Mouse (Mus musculus) CH12.LX (cell line): ENCODE measurements around the gene Arhgap1. TPM values are rescaled to one million over a fixed set of nuclear protein-coding genes. Genes with fewer than 3 reads are reported as not detected.

Experiments
- DNase-seq: peaks from one replicate; pipeline ENCODE4 v3.0.0-alpha.2; 2013; ENCODE audit errors: extremely low read depth
- H3K27ac ChIP-seq: 2 replicates; pipeline ENCODE4 v1.5.1; 2012; ENCODE audit warnings: low read depth, mild to moderate bottlenecking, control low read depth, moderate library complexity; ENCODE audit not compliant: insufficient read depth
- H3K27me3 ChIP-seq: replicated peaks from 2 replicates; pipeline ENCODE3; 2012; ENCODE audit warnings: inconsistent platforms
- H3K36me3 ChIP-seq, 2 experiments: replicated peaks in 1 of 2; 2 replicates each; pipeline versions ENCODE3 to v1.6.1; 2012; ENCODE audit warnings: inconsistent platforms in 1 of 2, low read length in 1 of 2, mild to moderate bottlenecking in 1 of 2, mixed read lengths in 1 of 2, moderate library complexity in 1 of 2; ENCODE audit not compliant: control insufficient read depth in 1 of 2, insufficient read depth in 1 of 2
- H3K4me1 ChIP-seq, 2 experiments: 2 replicates each; pipeline ENCODE4 v1.6.1; 2012; ENCODE audit warnings: inconsistent platforms in 1 of 2, moderate library complexity in 1 of 2; ENCODE audit not compliant: insufficient read depth in 2 of 2, control insufficient read depth in 1 of 2
- H3K4me2 ChIP-seq: 2 replicates; pipeline ENCODE4 v1.6.1; 2012; ENCODE audit warnings: low read depth, mild to moderate bottlenecking, control low read depth; ENCODE audit not compliant: poor library complexity, insufficient read depth, severe bottlenecking
- H3K4me3 ChIP-seq, 3 experiments: fragments of 150-350 bp in 1 of 3; sonication (generic) in 1 of 3; replicated peaks in 1 of 3; 2 replicates each; pipeline versions ENCODE3 to v1.5.1; 2011 to 2012; ENCODE audit warnings: low read depth in 2 of 3, low read length in 2 of 3, mild to moderate bottlenecking in 2 of 3, moderate library complexity in 2 of 3, control low read depth in 1 of 3, improper control_type of control experiment in 1 of 3, inconsistent platforms in 1 of 3, mixed read lengths in 1 of 3; ENCODE audit not compliant: poor library complexity in 1 of 3
- H3K79me2 ChIP-seq: replicated peaks from 2 replicates; pipeline ENCODE4 v1.6.1; 2012; ENCODE audit warnings: mild to moderate bottlenecking, moderate library complexity; ENCODE audit not compliant: control insufficient read depth, poor library complexity, insufficient read depth, severe bottlenecking; ENCODE audit errors: extremely low read depth
- H3K9ac ChIP-seq: 2 replicates; pipeline ENCODE4 v1.6.1; 2012; ENCODE audit warnings: low read depth, mild to moderate bottlenecking, control low read depth, moderate library complexity; ENCODE audit not compliant: insufficient read depth
- H3K9me3 ChIP-seq: replicated peaks from 2 replicates; pipeline ENCODE3; 2012; ENCODE audit warnings: low read length, inconsistent platforms, mixed read lengths
- BHLHE40 ChIP-seq: IDR thresholded peaks from 2 replicates; pipeline ENCODE4 v1.6.1; 2011; ENCODE audit warnings: mild to moderate bottlenecking, low read depth, low read length, improper control_type of control experiment
- CHD1 ChIP-seq: IDR thresholded peaks from 2 replicates; pipeline ENCODE4 v1.6.1; 2012; ENCODE audit warnings: low read depth, low read length, improper control_type of control experiment, inconsistent platforms
- CHD2 ChIP-seq: IDR thresholded peaks from 2 replicates; pipeline ENCODE4 v1.6.1; 2011; ENCODE audit warnings: low read length, improper control_type of control experiment
- CTCF ChIP-seq, 2 experiments: IDR thresholded peaks in 1 of 2; conservative IDR thresholded peaks in 1 of 2; 2 replicates each; pipeline ENCODE4 v1.5.1; 2011 to 2012; ENCODE audit warnings: low read depth in 2 of 2, low read length in 2 of 2, improper control_type of control experiment in 1 of 2, inconsistent platforms in 1 of 2, mild to moderate bottlenecking in 1 of 2, moderate library complexity in 1 of 2
- ELF1 ChIP-seq: IDR thresholded peaks from 2 replicates; pipeline ENCODE4 v1.6.1; 2014; ENCODE audit warnings: low read depth, mild to moderate bottlenecking, inconsistent platforms, low read length, improper control_type of control experiment
- EP300 ChIP-seq: IDR thresholded peaks from 2 replicates; pipeline ENCODE4 v1.6.1; 2011; ENCODE audit warnings: low read length, improper control_type of control experiment
- ETS1 ChIP-seq: conservative IDR thresholded peaks from 2 replicates; pipeline ENCODE4 v1.6.1; 2012; ENCODE audit warnings: low read depth, mild to moderate bottlenecking, inconsistent platforms, low read length, improper control_type of control experiment, moderate library complexity
- GABPA ChIP-seq: IDR thresholded peaks from 2 replicates; pipeline ENCODE4 v1.6.1; 2012; ENCODE audit warnings: low read depth, low read length, improper control_type of control experiment, inconsistent platforms; ENCODE audit not compliant: insufficient replicate concordance
- IRF4 ChIP-seq: IDR thresholded peaks from 2 replicates; pipeline ENCODE4 v1.6.1; 2014; ENCODE audit warnings: low read depth, mild to moderate bottlenecking, inconsistent platforms, low read length, improper control_type of control experiment
- JUN ChIP-seq: IDR thresholded peaks from 2 replicates; pipeline ENCODE4 v1.6.1; 2011; ENCODE audit warnings: low read depth, mild to moderate bottlenecking, low read length, improper control_type of control experiment, moderate library complexity; ENCODE audit not compliant: insufficient read depth
- JUND ChIP-seq: conservative IDR thresholded peaks from 2 replicates; pipeline ENCODE4 v1.6.1; 2011; ENCODE audit warnings: low read depth, low read length, improper control_type of control experiment
- KAT2A ChIP-seq: IDR thresholded peaks from 2 replicates; pipeline ENCODE4 v1.6.1; 2012; ENCODE audit warnings: low read length, improper control_type of control experiment, inconsistent platforms; ENCODE audit not compliant: insufficient replicate concordance
- MAFK ChIP-seq: IDR thresholded peaks from 2 replicates; pipeline ENCODE4 v1.6.1; 2011; ENCODE audit warnings: low read length, improper control_type of control experiment; ENCODE audit not compliant: insufficient replicate concordance
- MEF2A ChIP-seq: IDR thresholded peaks from 2 replicates; pipeline ENCODE4 v1.6.1; 2014; ENCODE audit warnings: low read depth, mild to moderate bottlenecking, inconsistent platforms, low read length, improper control_type of control experiment, borderline replicate concordance
- MYC ChIP-seq: IDR thresholded peaks from 2 replicates; pipeline ENCODE4 v1.6.1; 2011; ENCODE audit warnings: low read depth, mild to moderate bottlenecking, improper control_type of control experiment, low read length
- NRF1 ChIP-seq: IDR thresholded peaks from 2 replicates; pipeline ENCODE4 v1.6.1; 2014; ENCODE audit warnings: low read depth, mild to moderate bottlenecking, inconsistent platforms, low read length, improper control_type of control experiment, moderate library complexity
- PAX5 ChIP-seq: IDR thresholded peaks from 2 replicates; pipeline ENCODE4 v1.6.1; 2012; ENCODE audit warnings: low read length, inconsistent platforms, mixed read lengths
- POLR2A ChIP-seq: IDR thresholded peaks from 2 replicates; pipeline ENCODE4 v1.6.1; 2011; ENCODE audit warnings: low read depth, mild to moderate bottlenecking, improper control_type of control experiment, low read length
- POLR2AphosphoS2 ChIP-seq: IDR thresholded peaks from 2 replicates; pipeline ENCODE4 v1.6.1; 2011; ENCODE audit warnings: low read depth, low read length, improper control_type of control experiment
- RAD21 ChIP-seq: IDR thresholded peaks from 2 replicates; pipeline ENCODE4 v1.6.1; 2011; ENCODE audit warnings: low read depth, mild to moderate bottlenecking, low read length, improper control_type of control experiment, moderate library complexity
- RCOR1 ChIP-seq: conservative IDR thresholded peaks from 2 replicates; pipeline ENCODE4 v1.6.1; 2012; ENCODE audit warnings: low read depth, mild to moderate bottlenecking, inconsistent platforms, low read length, improper control_type of control experiment
- SIN3A ChIP-seq: IDR thresholded peaks from 2 replicates; pipeline ENCODE4 v1.6.1; 2012; ENCODE audit warnings: low read length, improper control_type of control experiment, inconsistent platforms
- TBP ChIP-seq: conservative IDR thresholded peaks from 2 replicates; pipeline ENCODE4 v1.6.1; 2011; ENCODE audit warnings: low read depth, low read length, improper control_type of control experiment
- TCF12 ChIP-seq: IDR thresholded peaks from 2 replicates; pipeline ENCODE4 v1.6.1; 2014; ENCODE audit warnings: low read depth, mild to moderate bottlenecking, inconsistent platforms, low read length, improper control_type of control experiment
- USF1 ChIP-seq: IDR thresholded peaks from 2 replicates; pipeline ENCODE4 v1.6.1; 2014; ENCODE audit warnings: low read depth, mild to moderate bottlenecking, inconsistent platforms, low read length, improper control_type of control experiment
- USF2 ChIP-seq: conservative IDR thresholded peaks from 2 replicates; pipeline ENCODE4 v1.6.1; 2011; ENCODE audit warnings: low read depth, low read length, improper control_type of control experiment
- ZC3H11A ChIP-seq: IDR thresholded peaks from 2 replicates; pipeline ENCODE4 v1.6.1; 2012; ENCODE audit warnings: low read depth, mild to moderate bottlenecking, inconsistent platforms, low read length, improper control_type of control experiment
- ZMIZ1 ChIP-seq: IDR thresholded peaks from 2 replicates; pipeline ENCODE4 v1.6.1; 2012; ENCODE audit warnings: low read depth, mild to moderate bottlenecking, inconsistent platforms, low read length, improper control_type of control experiment
- ZNF384 ChIP-seq: IDR thresholded peaks from 2 replicates; pipeline ENCODE4 v1.6.1; 2012; ENCODE audit warnings: low read depth, low read length, improper control_type of control experiment, inconsistent platforms
- dilution Hi-C: fragments of 300-500 bp; cut with MboI; formaldehyde crosslinking; loops from 2 replicates; pipeline ENCODE4 v1.14.3; 2020; ENCODE audit warnings: low sequenced_read_pairs; ENCODE audit not compliant: extremely low pct_unique_long_range_greater_than_20kb, extremely low pct_ligation_motif_present
- in situ Hi-C: fragments of 300-500 bp; cut with MboI; formaldehyde crosslinking; loops from 3 replicates; pipeline ENCODE4 v1.14.3; 2019; ENCODE audit warnings: low sequenced_read_pairs, low pct_ligation_motif_present, low pct_unique_long_range_greater_than_20kb, mixed read lengths
- polyA plus RNA-seq: library from polyadenylated mRNA; unstranded; fragments of >175 nt; gene quantifications from 2 replicates; pipeline ENCODE4 v1.2.1, GENCODE M21; 2012; ENCODE audit warnings: low read depth; ENCODE audit not compliant: insufficient read length
- total RNA-seq, 2 experiments: library from RNA; depleted of rRNA; stranded (reverse); fragments of 300-350 nt in 1 of 2; fragments of >200 nt in 1 of 2; gene quantifications; 2 replicates each; pipeline ENCODE4 v1.2.3; 2012 to 2014

Arhgap1 gene
- total and polyA plus RNA-seq, 3 experiments: 15.6 to 35.4 (median 19.7) TPM

DNA sequence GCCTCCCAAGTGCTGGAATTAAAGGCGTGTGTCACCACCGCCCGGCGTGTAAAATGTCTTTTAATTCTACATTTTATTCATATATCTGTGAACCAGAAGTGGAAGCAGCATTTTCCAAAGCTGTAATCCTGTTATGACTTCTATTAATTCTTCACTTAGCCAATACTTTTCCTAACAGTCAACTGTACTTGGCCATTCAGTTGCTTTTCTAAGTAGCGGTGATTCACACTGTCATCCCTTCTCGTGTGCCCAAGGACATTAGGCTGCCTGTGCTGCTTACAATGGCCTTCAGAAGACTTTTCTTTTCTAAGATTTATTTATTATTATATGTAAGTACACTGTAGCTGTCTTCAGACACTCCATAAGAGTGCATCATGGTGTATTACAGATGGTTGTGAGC is 58.7 kb downstream of the Arhgap1 start:
- no peak overlapping the region for H3K4me2 ChIP-seq
- peaks cover 3 to 9% of the 10 kb centered on the region in 2 experiments for H3K36me3 ChIP-seq
- no peak for TF ChIP-seq MAFK
- TF ChIP-seq EP300: no peak
- no peak for TF ChIP-seq GABPA
- no peak for TF ChIP-seq PAX5
- TF ChIP-seq POLR2A: no peak
- no peak for TF ChIP-seq BHLHE40
- TF ChIP-seq KAT2A: no peak
- TF ChIP-seq RAD21: no peak
- TF ChIP-seq TCF12: no peak
- no peak for TF ChIP-seq ZC3H11A
- H3K9ac ChIP-seq: no peak overlapping the region
- no peaks in the 10 kb centered on the region for H3K9me3 ChIP-seq
- H3K4me3 ChIP-seq: no peak overlapping the region
- dilution Hi-C loops: no loop called here
- H3K27ac ChIP-seq: no peak overlapping the region
- no peak for DNase-seq
- H3K79me2 ChIP-seq: peaks cover 18% of the 10 kb centered on the region
- no peaks in the 10 kb centered on the region for H3K27me3 ChIP-seq
- in situ Hi-C loops: no loop called here
- peaks cover 5 to 21% of the 10 kb centered on the region in 2 experiments for H3K4me1 ChIP-seq

DNA sequence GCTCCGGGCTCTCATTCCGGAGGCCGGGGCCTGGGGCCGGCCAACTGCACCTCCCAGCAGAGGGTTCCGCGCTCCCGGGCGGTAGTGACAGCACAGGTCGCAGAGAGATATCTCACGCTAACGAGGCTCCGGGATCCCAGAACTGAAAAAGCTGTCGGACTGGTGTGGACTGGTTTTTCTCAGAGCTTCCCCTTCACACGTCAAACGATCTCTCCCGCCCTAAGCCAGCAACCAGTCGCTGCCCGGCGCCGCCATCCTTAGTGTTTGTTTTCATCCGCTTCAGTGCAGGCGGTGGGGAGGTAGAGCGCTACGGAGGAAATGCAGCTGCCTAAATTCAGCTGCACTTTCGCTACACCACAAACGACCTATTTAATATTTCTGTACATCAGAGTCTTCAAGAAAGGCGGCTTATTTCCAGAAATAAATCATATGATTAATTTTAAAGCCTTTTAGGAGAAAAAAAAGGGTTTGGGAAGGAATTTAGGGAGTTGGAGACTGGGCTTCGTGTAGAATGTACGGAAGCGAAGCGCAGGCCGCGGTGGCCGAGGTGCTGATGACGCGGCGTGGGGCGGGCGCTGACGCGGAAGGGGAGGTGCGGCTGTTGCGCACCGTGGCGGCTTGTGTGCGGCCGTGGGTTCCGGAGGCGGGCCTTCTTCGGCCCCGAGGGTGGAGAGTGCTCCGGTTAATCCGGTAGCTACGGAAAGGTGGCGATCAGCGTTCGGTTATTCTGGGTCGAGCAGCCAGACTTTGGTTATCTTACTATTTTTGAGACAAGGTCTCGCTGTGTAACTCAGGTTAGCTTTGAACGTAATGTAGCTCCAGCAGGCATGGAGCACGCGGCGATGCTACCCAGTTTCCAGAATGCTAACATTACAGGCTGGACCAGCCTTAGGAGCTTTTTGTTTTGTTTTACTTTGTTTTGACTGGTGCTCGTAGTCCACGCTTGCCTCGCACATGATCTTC is 60.9 kb downstream of the Arhgap1 start, which contains the start of the genes Atg13 and Harbi1:
Gene Atg13 (minus strand): TSS at position 305 of the 963 bp plus-strand sequence.
Gene Harbi1 (plus strand): TSS at position 581 of the 963 bp plus-strand sequence.
- peak; percentile 83 for DNase-seq
- Histone ChIP-seq H3K4me3 (peak within 1 kb of the TSS; percentile 74 to 95 (median 89)), H3K27me3 (no peaks in the 10 kb centered on the region), H3K4me2 (peak within 1 kb of the TSS; percentile 92), H3K36me3 (peaks cover 3 to 11% of the 10 kb centered on the region in 2 experiments), H3K79me2 (peaks cover 18% of the 10 kb centered on the region), H3K9me3 (no peaks in the 10 kb centered on the region), H3K27ac (peak within 1 kb of the TSS; percentile 64), H3K9ac (peak within 1 kb of the TSS; percentile 92), H3K4me1 (peaks cover 5 to 29% of the 10 kb centered on the region in 2 experiments)
- dilution Hi-C loops (no loop called here), in situ Hi-C loops (no loop called here)
- TF ChIP-seq TBP: peak; percentile 70
- TF ChIP-seq POLR2AphosphoS2: peak; percentile 68; the same call in 1 of the 2 replicates
- TF ChIP-seq MEF2A: peak; percentile 50; the same call in 1 of the 2 replicates
- TF ChIP-seq ZNF384: no peak
- peak; percentile 59 for TF ChIP-seq TCF12
- 0 out of 2 replicates have a peak, but pooled peaks have one; percentile 14 for TF ChIP-seq MYC
- peak; percentile 64; the same call in 1 of the 2 replicates for TF ChIP-seq CHD2
- 0 out of 2 replicates have a peak, but pooled peaks have one; percentile 22 for TF ChIP-seq JUND
- no peak for TF ChIP-seq MAFK
- TF ChIP-seq ELF1: peak; percentile 91
- no peak for TF ChIP-seq JUN
- no peak for TF ChIP-seq USF2
- peak; percentile 77 for TF ChIP-seq BHLHE40
- TF ChIP-seq CHD1: no peak
- TF ChIP-seq USF1: no peak
- peak; percentile 44; the same call in 1 of the 2 replicates for TF ChIP-seq ETS1
- TF ChIP-seq NRF1: peak; percentile 74
- TF ChIP-seq SIN3A: peak; percentile 97
- peak; percentile 29; the same call in 1 of the 2 replicates for TF ChIP-seq IRF4
- 0 out of 2 replicates have a peak, but pooled peaks have one; percentile 60 for TF ChIP-seq ZMIZ1
- TF ChIP-seq ZC3H11A: peak; percentile 100
- TF ChIP-seq RCOR1: no peak; the same call in 1 of the 2 replicates
- 0 out of 4 replicates have a peak, but pooled peaks of 1 of the 2 experiments have one; percentile 1 for TF ChIP-seq CTCF (conservative IDR thresholded peaks at IDR 0.05 in 1 of 2, IDR thresholded peaks at IDR 0.05 in 1 of 2; ENCODE audit: low read depth in 2 of 2, low read length in 2 of 2)
